Mouse (Mus musculus) left cerebral cortex, postnatal 25 days (tissue): ENCODE measurements around the gene Mcrip2. TPM values are rescaled to one million over a fixed set of nuclear protein-coding genes. Genes with fewer than 3 reads are reported as not detected.
A peak's percentile ranks its signal among the peaks of the same experiment; 100 is the strongest.

Source experiments
- DNase-seq, 2 experiments: peaks; one replicate each; pipeline ENCODE4 v3.0.0; 2022; ENCODE audit warnings: low spot score in 2 of 2, mixed read lengths in 1 of 2
- intact Hi-C: fragments of 180-260 bp; cut with DNase I; formaldehyde crosslinking; loops from one replicate; pipeline ENCODE4 v1.15.1; 2025
- microRNA-seq, 2 experiments: library from miRNA; unstranded; fragments of <30 nt; microRNA quantifications; one replicate each; pipeline ENCODE4 v1.2.0; 2022
- total RNA-seq, 2 experiments: library from RNA; stranded (reverse); gene quantifications; 2 replicates each; pipeline ENCODE4 v1.2.3; 2021

The Mcrip2 gene
- total RNA-seq, 2 experiments from 2014 or later = 21.1 to 22.2 TPM

DNA sequence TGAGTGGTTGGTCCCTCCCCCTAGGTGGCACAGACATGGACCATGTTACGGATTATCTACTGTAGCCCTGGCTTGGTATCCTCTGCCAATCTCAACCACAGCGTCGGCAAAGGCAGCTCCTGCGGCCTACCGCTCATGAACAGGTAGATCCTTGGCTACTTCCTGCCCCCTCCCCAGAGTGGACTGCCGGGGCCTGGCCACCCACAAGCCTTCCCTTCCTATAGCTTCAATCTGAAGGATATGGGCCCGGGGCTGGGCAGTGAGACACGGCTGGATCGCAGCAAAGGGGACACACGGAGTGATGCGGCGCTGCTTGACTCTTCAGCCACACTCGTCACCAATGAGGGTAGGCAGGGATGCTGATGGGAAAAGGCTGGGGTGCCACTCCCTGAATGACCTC is 41.6 kb downstream of the Mcrip2 start:
- intact Hi-C loops = no loop called here
- DNase-seq = no peak

DNA sequence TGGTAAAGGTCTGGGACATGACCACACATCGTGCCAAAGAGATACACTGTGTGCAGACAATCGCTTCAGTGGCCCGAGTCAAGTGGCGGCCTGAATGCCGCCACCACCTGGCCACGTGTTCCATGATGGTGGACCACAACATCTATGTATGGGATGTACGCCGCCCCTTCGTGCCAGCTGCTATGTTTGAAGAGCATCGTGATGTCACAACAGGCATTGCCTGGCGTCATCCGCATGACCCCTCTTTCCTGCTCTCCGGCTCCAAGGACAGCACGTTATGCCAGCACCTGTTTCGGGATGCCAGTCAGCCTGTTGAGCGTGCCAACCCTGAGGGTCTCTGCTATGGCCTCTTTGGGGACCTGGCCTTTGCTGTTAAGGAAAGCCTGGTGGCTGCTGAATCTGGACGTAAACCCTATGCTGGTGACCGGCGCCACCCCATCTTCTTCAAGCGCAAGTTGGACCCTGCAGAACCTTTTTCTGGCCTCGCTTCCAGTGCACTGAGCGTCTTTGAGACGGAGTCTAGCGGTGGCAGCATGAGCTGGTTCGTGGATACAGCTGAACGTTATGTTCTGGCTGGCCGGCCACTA is 42.5 kb downstream of the Mcrip2 start:
- intact Hi-C loops = loop anchor here (2.0 kb wide), 1 partner anchor 41 kb away; the partner anchor contains the start of gene Haghl
- no peak for DNase-seq

DNA sequence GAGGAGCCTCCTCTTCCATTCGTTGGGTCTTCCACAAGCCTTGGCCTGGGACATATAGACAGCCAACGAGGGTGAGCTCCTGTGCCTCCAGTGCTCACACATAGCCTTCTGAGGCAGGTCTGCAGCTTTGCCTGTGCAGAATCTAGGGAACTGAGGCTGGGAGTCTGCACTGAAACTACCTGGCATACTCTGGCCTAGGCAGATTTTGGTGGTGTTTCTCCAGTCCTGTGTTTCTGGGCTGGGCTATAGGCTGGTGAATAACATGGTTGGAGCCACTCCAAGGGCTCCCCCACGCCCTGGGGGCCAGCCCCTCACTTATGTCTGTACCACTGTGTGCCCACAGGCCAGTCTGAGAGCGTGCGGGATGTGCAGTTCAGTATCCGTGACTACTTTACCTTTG is 43.3 kb downstream of the Mcrip2 start:
- intact Hi-C loops = loop anchor here (2.0 kb wide), 1 partner anchor 41 kb away; the partner anchor contains the start of gene Haghl
- no peak for DNase-seq

DNA sequence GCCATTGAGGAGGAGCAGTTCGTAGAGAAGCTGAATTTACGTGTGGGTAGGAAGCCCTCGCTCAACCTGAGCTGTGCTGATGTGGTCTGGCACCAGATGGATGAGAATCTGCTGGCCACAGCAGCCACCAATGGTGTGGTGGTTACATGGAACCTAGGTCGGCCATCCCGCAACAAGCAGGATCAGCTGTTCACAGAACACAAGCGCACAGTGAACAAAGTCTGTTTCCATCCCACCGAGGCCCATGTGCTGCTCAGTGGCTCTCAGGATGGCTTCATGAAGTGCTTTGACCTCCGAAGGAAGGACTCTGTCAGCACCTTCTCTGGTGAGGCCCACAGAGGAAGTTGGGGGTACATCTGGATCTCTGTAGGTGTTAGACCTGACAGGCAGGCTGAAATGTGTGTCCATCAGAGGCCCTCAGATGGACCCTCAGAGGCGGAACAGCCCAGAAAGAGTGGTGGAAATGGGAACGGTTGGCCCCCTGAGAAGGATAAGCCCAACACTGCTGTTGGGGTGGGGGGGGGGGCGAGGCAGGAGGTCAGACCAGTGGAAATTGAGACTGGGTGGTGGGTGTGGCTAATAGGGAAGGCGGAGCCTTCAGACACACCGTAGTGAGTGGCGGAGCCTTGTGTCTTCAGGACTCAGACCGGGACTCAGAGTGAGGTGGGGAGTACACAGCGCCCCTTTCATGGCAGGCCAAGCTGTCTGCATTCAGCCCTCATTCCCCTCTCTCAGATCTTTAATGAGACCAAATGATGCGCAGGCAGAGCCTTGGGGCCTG is 44.0 kb downstream of the Mcrip2 start:
- intact Hi-C loops = loop anchor here (2.0 kb wide), 1 partner anchor 40 kb away; the partner anchor contains the start of gene Haghl
- no peak for DNase-seq

DNA sequence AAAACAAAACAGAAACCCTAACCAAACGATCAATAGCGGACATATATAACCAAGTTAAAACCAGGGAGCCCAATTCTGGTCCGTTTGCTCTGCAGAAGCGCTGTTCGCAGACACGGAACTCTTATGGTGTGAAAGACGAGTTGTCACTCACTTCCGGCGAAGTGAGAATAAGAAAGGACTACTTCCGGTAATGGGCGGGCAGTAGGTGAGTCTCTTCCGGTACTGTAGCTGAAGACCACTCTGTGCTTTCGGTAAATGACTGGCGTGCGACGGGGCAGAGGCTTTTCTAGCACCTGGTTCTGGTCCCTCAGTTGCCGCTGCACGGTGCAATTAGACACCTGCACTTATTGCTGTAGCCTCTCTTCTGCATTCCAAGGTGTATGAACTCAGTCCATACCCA is 45.1 kb downstream of the Mcrip2 start, which contains the start of gene Wdr24:
TSS of gene Wdr24 (plus strand) at position 176 of the 400 bp plus-strand sequence.
- intact Hi-C loops = loop anchor here (1.0 kb wide), 1 partner anchor 10 kb away; no protein-coding TSS in a partner anchor
- peak; percentile 80 to 89 for DNase-seq

DNA sequence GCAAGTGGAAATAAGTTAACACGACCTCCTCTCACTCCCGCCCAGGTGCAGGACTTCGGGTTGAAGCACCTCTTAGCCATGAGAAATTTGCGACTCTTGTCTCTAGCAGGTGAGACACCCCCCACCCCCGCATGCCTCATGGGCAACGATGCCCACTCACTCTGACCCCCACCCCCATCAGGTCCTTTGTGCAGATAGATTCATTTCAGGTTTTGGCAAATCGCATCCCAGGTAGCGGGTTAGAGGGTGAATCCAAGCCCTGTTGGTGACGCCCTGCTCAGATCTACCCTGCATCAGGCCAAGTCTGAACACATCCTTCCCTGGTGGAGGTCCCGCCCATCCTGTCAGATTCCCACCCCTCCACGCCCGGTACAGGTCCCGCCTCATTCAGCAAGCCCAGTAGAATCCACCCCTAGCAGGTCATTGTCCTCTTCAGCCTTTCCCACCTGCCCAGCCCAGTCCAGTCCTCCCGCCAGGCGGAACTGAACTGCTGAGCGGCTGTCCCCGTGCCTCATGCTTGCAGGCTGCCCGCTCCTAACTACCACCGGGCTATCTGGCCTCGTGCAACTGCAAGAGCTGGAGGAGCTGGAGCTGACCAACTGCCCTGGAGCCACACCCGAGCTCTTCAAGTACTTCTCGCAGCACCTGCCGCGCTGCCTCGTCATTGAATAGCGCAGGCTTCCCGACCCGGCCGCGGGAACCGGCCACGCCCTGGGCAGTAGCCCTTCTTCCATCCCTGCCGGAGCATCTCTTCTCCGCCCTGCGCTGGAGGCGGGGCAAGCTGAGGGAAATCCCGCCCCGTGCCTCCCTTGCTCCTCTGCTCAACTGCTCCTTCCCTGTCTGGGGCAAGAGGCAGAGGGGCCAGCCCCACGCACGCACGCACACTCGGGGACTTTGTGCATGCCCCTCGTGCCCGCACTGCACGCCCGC is 49.4 kb downstream of the Mcrip2 start:
- intact Hi-C loops = no loop called here
- no peak for DNase-seq

DNA sequence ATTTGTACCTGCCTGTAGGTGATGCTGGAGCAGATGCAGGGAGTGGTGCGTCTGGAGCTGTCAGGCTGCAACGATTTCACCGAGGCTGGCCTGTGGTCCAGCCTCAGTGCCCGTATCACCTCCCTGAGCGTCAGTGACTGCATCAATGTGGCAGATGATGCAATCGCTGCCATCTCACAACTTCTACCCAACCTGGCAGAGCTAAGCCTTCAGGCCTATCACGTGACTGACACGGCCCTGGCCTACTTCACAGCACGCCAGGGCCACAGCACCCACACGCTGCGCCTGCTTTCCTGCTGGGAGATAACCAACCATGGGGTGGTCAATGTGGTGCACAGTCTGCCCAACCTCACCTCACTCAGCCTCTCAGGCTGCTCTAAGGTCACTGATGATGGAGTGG is 50.9 kb downstream of the Mcrip2 start:
- intact Hi-C loops = no loop called here
- DNase-seq = no peak

Small RNA genes within 50 kb of the gene (microRNA-seq; reads per million reads assigned to microRNA genes)
- 3.4 to 5.0 reads per million in 2 experiments for gene Mir3082

Other genes with a start within 250 kb of the Mcrip2 start
- 100 to 1,000 TPM; 176 to 196 TPM for gene Gng13, start 151.6 kb downstream of the Mcrip2 start, total RNA-seq
- gene Chtf18, start 141.3 kb downstream of the Mcrip2 start, total RNA-seq = 1 to 10 TPM; 2.4 to 3.0 TPM
- gene Rpusd1, start 141.1 kb downstream of the Mcrip2 start, total RNA-seq = 10 to 100 TPM; 46.9 to 48.7 TPM
- under 1 TPM in 1 of 2 experiments, not detected in 1; 0.25 TPM for gene Mslnl, start 132.7 kb downstream of the Mcrip2 start, total RNA-seq
- gene Msln, start 114.4 kb downstream of the Mcrip2 start, total RNA-seq = 1 to 10 TPM; 2.2 to 3.8 TPM
- gene Narfl, start 95.0 kb downstream of the Mcrip2 start, total RNA-seq = 10 to 100 TPM; 33.4 to 34.4 TPM
- 100 to 1,000 TPM; 109 to 122 TPM for gene Haghl, start 83.1 kb downstream of the Mcrip2 start, total RNA-seq
- under 1 TPM in 1 of 2 experiments, not detected in 1; 0.21 TPM for gene Ccdc78, start 82.2 kb downstream of the Mcrip2 start, total RNA-seq
- 10 to 100 TPM; 79.7 to 82.2 TPM for gene Fam173a, start 75.9 kb downstream of the Mcrip2 start, total RNA-seq
- 1 to 10 TPM in 1 of 2 experiments, not detected in 1; 1.0 TPM for gene AC134908.4, start 73.1 kb downstream of the Mcrip2 start, total RNA-seq
- 10 to 100 TPM; 72.5 to 86.7 TPM for gene Metrn, start 71.6 kb downstream of the Mcrip2 start, total RNA-seq
- 100 to 1,000 TPM; 648 to 673 TPM for gene Fbxl16, start 59.7 kb downstream of the Mcrip2 start, total RNA-seq
- 10 to 100 TPM; 25.1 to 25.4 TPM for gene Wdr24, start 45.1 kb downstream of the Mcrip2 start, total RNA-seq
- gene Jmjd8, start 39.9 kb downstream of the Mcrip2 start, total RNA-seq = 10 to 100 TPM; 55.9 to 57.6 TPM
- gene Stub1, start 35.4 kb downstream of the Mcrip2 start, total RNA-seq = 100 to 1,000 TPM; 171 to 173 TPM
- gene Rhbdl1, start 31.5 kb downstream of the Mcrip2 start, total RNA-seq = 10 to 100 TPM; 59.0 to 59.7 TPM
- 10 to 100 TPM; 23.0 to 25.2 TPM for gene Gm20683, start 27.0 kb downstream of the Mcrip2 start, total RNA-seq
- gene Rhot2, start 23.9 kb downstream of the Mcrip2 start, total RNA-seq = 10 to 100 TPM; 76.9 to 84.4 TPM
- gene Wdr90, start 7.3 kb downstream of the Mcrip2 start, total RNA-seq = 10 to 100 TPM; 29.8 to 31.4 TPM
- 10 to 100 TPM; 34.8 to 38.1 TPM for gene Mettl26, start 6.3 kb upstream of the Mcrip2 start, total RNA-seq
- 1 to 10 TPM; 1.3 to 2.5 TPM for gene Wfikkn1, start 12.1 kb upstream of the Mcrip2 start, total RNA-seq
- gene Rab40c, start 51.0 kb upstream of the Mcrip2 start, total RNA-seq = 10 to 100 TPM; 46.7 to 50.9 TPM
- 100 to 1,000 TPM; 116 to 118 TPM for gene Pigq, start 76.2 kb upstream of the Mcrip2 start, total RNA-seq
- not detected for gene Nhlrc4, start 76.2 kb upstream of the Mcrip2 start, total RNA-seq
- gene A930017K11Rik, start 83.8 kb upstream of the Mcrip2 start, total RNA-seq = under 1 TPM in 1 of 2 experiments, not detected in 1; 0.23 TPM
- 10 to 100 TPM; 47.0 to 51.6 TPM for gene Capn15, start 117.0 kb upstream of the Mcrip2 start, total RNA-seq
- gene Rab11fip3, start 200.8 kb upstream of the Mcrip2 start, total RNA-seq = 100 to 1,000 TPM in 1 of 2 experiments, 10 to 100 TPM in 1; 95.8 to 103 TPM
- 10 to 100 TPM; 26.4 to 27.9 TPM for gene Decr2, start 221.6 kb upstream of the Mcrip2 start, total RNA-seq
- gene Nme4, start 226.8 kb upstream of the Mcrip2 start, total RNA-seq = 1 to 10 TPM; 3.3 to 3.7 TPM
- gene Tmem8, start 244.5 kb upstream of the Mcrip2 start, total RNA-seq = 10 to 100 TPM; 11.6 to 13.0 TPM